Mouse (Mus musculus) heart, embryonic 14.5 days (tissue): ENCODE data around the gene Ccl27a. TPM values are rescaled to one million over a fixed set of nuclear protein-coding genes. Genes with fewer than 3 reads are reported as not detected.
A peak's percentile ranks its signal among the peaks of the same experiment; 100 is the strongest.
"Not testable (repeated sequence)": the region's sequence is repeated elsewhere in the genome, so short reads cannot be mapped to it uniquely, and the experiment has no call there.

ENCODE experiments used
- ATAC-seq: fragments of 200-750 bp; cut with Nextera tagmentation; 2 replicates; pipeline ENCODE4 v1.8.0; 2017; ENCODE audit warnings: low read depth, moderate TSS enrichment; ENCODE audit not compliant: insufficient number of reproducible peaks, insufficient read depth, low FRiP score
- H3K27ac ChIP-seq, 2 experiments: fragments of 200-500 bp in 1 of 2; fragments of 300-500 bp in 1 of 2; sonication (generic) in 1 of 2; replicated peaks in 1 of 2; 2 replicates each; pipeline ENCODE4 v1.5.1; 2012 to 2014; ENCODE audit warnings: low read depth in 2 of 2, low read length in 2 of 2, control low read depth in 1 of 2, mild to moderate bottlenecking in 1 of 2, mixed read lengths in 1 of 2; ENCODE audit not compliant: control insufficient read depth in 1 of 2, insufficient read depth in 1 of 2
- H3K27me3 ChIP-seq: fragments of 300-500 bp; sonication (generic); 2 replicates; pipeline ENCODE4 v1.6.1; 2014; ENCODE audit warnings: mild to moderate bottlenecking, low read length, control low read depth; ENCODE audit not compliant: control insufficient read depth, insufficient read depth
- H3K36me3 ChIP-seq: fragments of 300-500 bp; sonication (generic); 2 replicates; pipeline ENCODE4 v1.6.1; 2014; ENCODE audit warnings: mild to moderate bottlenecking, control low read depth, low read length, mixed read lengths; ENCODE audit not compliant: control insufficient read depth, insufficient read depth
- H3K4me1 ChIP-seq, 2 experiments: fragments of 200-500 bp in 1 of 2; fragments of 300-500 bp in 1 of 2; sonication (generic) in 1 of 2; 2 replicates each; pipeline ENCODE4 v1.6.1; 2012 to 2014; ENCODE audit warnings: low read length in 2 of 2, control low read depth in 1 of 2, mixed read lengths in 1 of 2; ENCODE audit not compliant: control insufficient read depth in 2 of 2, insufficient read depth in 2 of 2
- H3K4me2 ChIP-seq: fragments of 300-500 bp; sonication (generic); 2 replicates; pipeline ENCODE4 v1.6.1; 2014; ENCODE audit warnings: mild to moderate bottlenecking, low read length
- H3K4me3 ChIP-seq, 2 experiments: fragments of 200-500 bp in 1 of 2; fragments of 300-500 bp in 1 of 2; sonication (generic) in 1 of 2; 2 replicates each; pipeline ENCODE4 v1.5.1; 2012 to 2014; ENCODE audit warnings: low read length in 2 of 2, mild to moderate bottlenecking in 2 of 2, control low read depth in 1 of 2, low read depth in 1 of 2, moderate library complexity in 1 of 2; ENCODE audit not compliant: control insufficient read depth in 1 of 2, insufficient read depth in 1 of 2
- H3K9ac ChIP-seq: fragments of 300-500 bp; sonication (generic); 2 replicates; pipeline ENCODE4 v1.6.1; 2014; ENCODE audit warnings: mild to moderate bottlenecking, low read length
- H3K9me3 ChIP-seq: fragments of 300-500 bp; sonication (generic); 2 replicates; pipeline ENCODE4 v1.6.1; 2016; ENCODE audit warnings: low read length, control low read depth; ENCODE audit not compliant: control insufficient read depth
- WGBS: fragments of 180-500 bp; shearing (Covaris S2); extraction: QIAGEN DNeasy Blood & Tissue Kit; methylation state at CpG from one replicate; pipeline ENCODE4 v1.1.7; 2014; 5-methylcytosine and 5-hydroxymethylcytosine counted together
- polyA plus RNA-seq: library from polyadenylated mRNA; unstranded; fragments of >200 nt; fragmentation: Nextera tagmentation; extraction: Ambion mirVana; gene quantifications from 2 replicates; pipeline ENCODE4 v1.2.1, GENCODE M21; 2014

Gene Ccl27a
- polyA plus RNA-seq: 49.2 and 55.5 TPM in 2 replicates

DNA sequence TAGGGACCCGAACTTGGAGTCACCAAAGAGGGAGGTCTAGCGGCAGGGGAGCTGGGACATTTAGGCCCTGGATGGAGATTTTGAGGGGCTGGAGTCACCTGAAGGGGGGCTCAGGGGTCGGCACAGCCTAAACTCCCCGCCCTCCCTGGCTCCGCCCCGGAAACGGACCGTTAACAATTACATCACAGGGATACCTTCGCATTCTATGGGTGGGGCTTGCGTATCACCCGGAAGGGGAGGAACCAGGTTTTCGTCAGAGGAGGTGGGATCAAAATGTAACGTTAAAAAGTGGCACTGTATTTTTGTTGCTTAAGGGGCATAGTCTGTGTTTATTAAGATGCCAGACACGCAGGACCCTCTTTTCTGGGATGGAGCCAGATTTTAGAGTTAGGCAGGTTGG, at the start of gene Ccl27a:
Gene Ccl27a (minus strand): TSS at position 246 of the 400 bp plus-strand sequence.
- not testable (repeated sequence) for H3K9me3 ChIP-seq, H3K27me3 ChIP-seq, H3K36me3 ChIP-seq, H3K4me1 ChIP-seq, ATAC-seq
- Histone ChIP-seq H3K4me3 (peak within 1 kb of the TSS; percentile 39 to 44), H3K4me2 (peak within 1 kb of the TSS; percentile 52), H3K27ac (peak within 1 kb of the TSS; percentile 31 to 70), H3K9ac (peak within 1 kb of the TSS; percentile 55; the same call in 1 of the 2 replicates)
- WGBS: 3% methylated on average over 12 of the region's 14 CpGs

- not testable (repeated sequence) for H3K4me2 ChIP-seq, H3K4me1 ChIP-seq, H3K9ac ChIP-seq, H3K9me3 ChIP-seq, H3K27ac ChIP-seq, H3K27me3 ChIP-seq, H3K36me3 ChIP-seq, ATAC-seq, H3K4me3 ChIP-seq
- WGBS: 69% methylated on average over 3 of the region's 3 CpGs
Measured at GRCm38 (mm10) chr4:41783197-41783596, 9.2 kb upstream of the Ccl27a start.

GRCm38 (mm10) chr4:41782711-41783110, 8.7 kb upstream of the Ccl27a start:
- not testable (repeated sequence) for H3K4me1 ChIP-seq, H3K9me3 ChIP-seq, ATAC-seq, H3K27ac ChIP-seq, H3K4me2 ChIP-seq, H3K4me3 ChIP-seq, H3K9ac ChIP-seq, H3K36me3 ChIP-seq, H3K27me3 ChIP-seq
- 62% methylated on average over 4 of the region's 4 CpGs for WGBS

DNA sequence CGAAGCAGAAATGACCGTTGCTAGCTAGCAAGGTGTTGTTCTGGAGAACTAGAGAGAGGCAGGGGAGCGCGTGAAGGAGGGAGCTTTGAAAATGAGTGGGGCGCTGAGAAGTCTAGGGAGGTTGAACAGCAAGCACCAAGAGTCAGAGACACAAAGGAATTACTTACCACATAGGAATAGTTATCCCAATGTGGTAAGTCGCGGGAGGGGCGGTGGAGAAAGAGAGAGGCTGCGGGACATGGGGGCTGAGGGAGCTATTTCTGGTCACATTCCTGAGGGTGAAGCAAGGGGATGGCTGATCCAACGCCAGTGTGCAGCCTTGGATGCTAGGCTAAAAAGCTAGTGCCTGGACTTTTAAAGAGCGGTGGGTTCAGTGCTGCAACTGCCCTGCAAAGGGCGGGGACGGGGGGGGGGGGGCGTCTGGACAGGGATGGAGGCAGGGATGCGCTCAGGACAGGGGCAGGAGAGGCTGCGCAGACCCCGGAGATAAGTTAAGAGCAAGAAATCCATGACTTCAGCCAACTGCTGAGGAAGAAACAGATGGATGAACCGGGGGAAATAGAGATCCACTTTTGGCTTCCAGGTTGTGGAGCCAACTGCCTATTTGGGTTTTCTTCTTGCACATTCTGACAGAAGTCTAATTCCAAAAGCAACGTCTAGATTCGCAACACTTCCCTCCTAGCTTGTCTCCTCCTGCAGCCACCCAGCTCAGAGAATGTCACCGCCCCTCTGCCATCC, 7.9 kb upstream of the Ccl27a start:
- not testable (repeated sequence) for H3K4me1 ChIP-seq, H3K9me3 ChIP-seq, H3K27me3 ChIP-seq, ATAC-seq, H3K36me3 ChIP-seq
- Histone ChIP-seq H3K4me3 (peak overlapping the region in 1 of 2 experiments; percentile 21; a peak in 2 of 4 replicates), H3K27ac (peak overlapping the region in 1 of 2 experiments; percentile 20; a peak in 1 of 4 replicates), H3K4me2 (peak overlapping the region; percentile 52), H3K9ac (peak overlapping the region; percentile 16; the same call in 1 of the 2 replicates)
- 7% methylated on average over 16 of the region's 21 CpGs for WGBS

DNA sequence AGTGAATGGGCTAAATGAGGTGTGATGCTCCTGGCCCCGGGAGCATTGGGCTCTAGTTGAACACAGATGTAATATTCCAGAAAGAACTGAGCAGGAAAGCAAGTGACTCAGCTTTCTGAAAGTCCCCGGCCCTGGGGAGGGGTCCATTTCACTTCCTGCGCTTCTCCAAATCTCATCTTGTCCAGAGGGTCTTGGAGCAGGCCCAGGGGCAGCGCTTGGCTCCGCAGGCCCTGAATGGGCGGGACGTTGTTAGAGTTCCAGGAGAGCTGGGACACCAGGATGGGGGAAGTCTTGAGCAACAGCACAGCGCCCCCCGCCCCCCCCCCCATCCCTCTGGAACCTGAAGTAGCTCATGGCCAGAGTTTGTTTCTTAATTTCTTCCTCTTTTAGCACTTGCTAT, 7.2 kb upstream of the Ccl27a start:
- not testable (repeated sequence) for ATAC-seq, H3K36me3 ChIP-seq, H3K9me3 ChIP-seq, H3K4me1 ChIP-seq, H3K27me3 ChIP-seq, H3K4me3 ChIP-seq, H3K9ac ChIP-seq
- H3K4me2 ChIP-seq: peak overlapping the region; percentile 52; the same call in 1 of the 2 replicates
- H3K27ac ChIP-seq: 0 out of 4 replicates have a peak overlapping the region, but pooled peaks of 1 of the 2 experiments have one; percentile 20
- WGBS: 16% methylated on average over 5 of the region's 9 CpGs

DNA sequence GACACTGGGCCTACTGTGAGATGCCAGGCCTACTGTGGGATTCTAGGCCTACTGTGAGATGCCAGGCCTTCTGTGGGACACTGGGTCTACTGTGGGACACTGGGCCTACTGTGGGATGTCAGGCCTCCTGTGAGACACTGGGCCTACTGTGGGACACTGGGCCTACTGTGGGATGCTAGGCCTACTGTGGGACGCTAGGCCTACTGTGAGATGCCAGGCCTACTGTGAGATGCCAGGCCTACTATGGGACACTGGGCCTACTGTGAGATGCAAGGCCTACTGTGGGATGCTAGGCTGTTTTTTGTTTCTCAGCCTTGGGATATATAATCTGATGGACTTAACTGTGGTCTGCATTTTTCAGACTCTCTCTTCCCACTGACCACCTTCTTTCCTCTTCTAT, 1.8 kb upstream of the Ccl27a start:
- 74% methylated on average over 1 of the region's 1 CpGs for WGBS
- H3K36me3 ChIP-seq, ATAC-seq: not testable (repeated sequence)

GRCm38 (mm10) chr4:41774506-41774905, 459 bp upstream of the Ccl27a start:
- H3K27ac ChIP-seq: peak overlapping the region; percentile 31 to 70
- H3K36me3 ChIP-seq, H3K4me1 ChIP-seq, H3K4me3 ChIP-seq, H3K9me3 ChIP-seq, H3K27me3 ChIP-seq, H3K9ac ChIP-seq, ATAC-seq: not testable (repeated sequence)
- 73% methylated on average over 3 of the region's 3 CpGs for WGBS
- peak overlapping the region; percentile 52 for H3K4me2 ChIP-seq

More for the DNA sequence above, 1.8 kb upstream of the Ccl27a start:
- H3K9ac ChIP-seq, H3K4me2 ChIP-seq, H3K27me3 ChIP-seq, H3K9me3 ChIP-seq, H3K4me1 ChIP-seq, H3K4me3 ChIP-seq, H3K27ac ChIP-seq: not testable (repeated sequence)
